Mouse (Mus musculus): ENCODE results near the gene Arhgef7.

The Arhgef7 gene

GRCm38 (mm10) chr8:11727651-11728481, at the start of gene Arhgef7:
Gene Arhgef7 (plus strand): TSS chr8:11727721.
- peak; percentile 22 for DNase-seq

- DNase-seq, result no peak
These were observed 43.0 kb upstream of the Arhgef7 start for GRCm38 (mm10) chr8:11684558-11684957.

- no peak for DNase-seq
These were observed 40.3 kb upstream of the Arhgef7 start for GRCm38 (mm10) chr8:11687251-11687650.

GRCm38 (mm10) chr8:11689945-11690344, 37.6 kb upstream of the Arhgef7 start:
- no peak for DNase-seq

GRCm38 (mm10) chr8:11691284-11691683, 36.2 kb upstream of the Arhgef7 start:
- DNase-seq, result no peak

- no peak for DNase-seq
These were observed 35.8 kb upstream of the Arhgef7 start for GRCm38 (mm10) chr8:11691761-11692160.

GRCm38 (mm10) chr8:11692455-11692854, 35.1 kb upstream of the Arhgef7 start:
- no peak for DNase-seq

GRCm38 (mm10) chr8:11693972-11694371, 33.5 kb upstream of the Arhgef7 start:
- DNase-seq, result no peak

GRCm38 (mm10) chr8:11696176-11696575, 31.3 kb upstream of the Arhgef7 start:
- no peak for DNase-seq

- DNase-seq, result no peak
These were observed 30.1 kb upstream of the Arhgef7 start for GRCm38 (mm10) chr8:11697467-11697866.

GRCm38 (mm10) chr8:11699442-11700001, 28.0 kb upstream of the Arhgef7 start:
- no peak for DNase-seq

GRCm38 (mm10) chr8:11700060-11701032, 27.2 kb upstream of the Arhgef7 start:
- peak; percentile 90 for DNase-seq

- no peak for DNase-seq
These were observed 26.5 kb upstream of the Arhgef7 start, which contains the start of gene 1700016D06Rik for GRCm38 (mm10) chr8:11701033-11701362. Gene 1700016D06Rik (minus strand): TSS chr8:11701063.

- DNase-seq, result no peak
These were observed 26.1 kb upstream of the Arhgef7 start for GRCm38 (mm10) chr8:11701428-11701827.

GRCm38 (mm10) chr8:11703789-11704188, 23.7 kb upstream of the Arhgef7 start:
- DNase-seq, result no peak

GRCm38 (mm10) chr8:11704716-11705420, 22.7 kb upstream of the Arhgef7 start:
- no peak for DNase-seq

- no peak for DNase-seq
These were observed 21.7 kb upstream of the Arhgef7 start for GRCm38 (mm10) chr8:11705818-11706217.

GRCm38 (mm10) chr8:11707701-11708100, 19.8 kb upstream of the Arhgef7 start:
- DNase-seq, result no peak

GRCm38 (mm10) chr8:11708815-11709214, 18.7 kb upstream of the Arhgef7 start:
- DNase-seq, result no peak

GRCm38 (mm10) chr8:11709542-11709941, 18.0 kb upstream of the Arhgef7 start:
- no peak for DNase-seq

GRCm38 (mm10) chr8:11710415-11710814, 17.1 kb upstream of the Arhgef7 start:
- no peak for DNase-seq

- peak; percentile 68 for DNase-seq
These were observed 15.3 kb upstream of the Arhgef7 start for GRCm38 (mm10) chr8:11712244-11712643.

GRCm38 (mm10) chr8:11717194-11717593, 10.3 kb upstream of the Arhgef7 start:
- DNase-seq, result no peak

Data from thymus, postnatal 4 days (tissue).